Mouse (Mus musculus) intestine, embryonic 14.5 days (tissue): Measurements from ENCODE around the gene Pik3r4. TPM values are rescaled to one million over a fixed set of nuclear protein-coding genes. Genes with fewer than 3 reads are reported as not detected.

Experiments used
- ATAC-seq: fragments of 200-750 bp; cut with Nextera tagmentation; replicated peaks from 2 replicates; pipeline ENCODE4 v1.8.0; 2017; ENCODE audit warnings: low read depth, moderate number of reproducible peaks, moderate TSS enrichment, moderate library complexity; ENCODE audit not compliant: low FRiP score, low TSS enrichment
- DNase-seq: peaks from one replicate; pipeline ENCODE4 v3.0.0-alpha.2; 2018; ENCODE audit warnings: low spot score
- H3K27ac ChIP-seq: fragments of 300-500 bp; sonication (generic); 2 replicates; pipeline ENCODE4 v1.5.1; 2014; ENCODE audit warnings: low read depth, mild to moderate bottlenecking, control low read depth
- H3K27me3 ChIP-seq: fragments of 300-500 bp; sonication (generic); replicated peaks from 2 replicates; pipeline ENCODE4 v1.6.1; 2014; ENCODE audit warnings: low read length, control low read depth; ENCODE audit not compliant: control insufficient read depth, insufficient read depth
- H3K36me3 ChIP-seq: fragments of 300-500 bp; sonication (generic); 2 replicates; pipeline ENCODE4 v1.6.1; 2014; ENCODE audit warnings: low read length, control low read depth; ENCODE audit not compliant: control insufficient read depth, insufficient read depth
- H3K4me1 ChIP-seq: fragments of 300-500 bp; sonication (generic); replicated peaks from 2 replicates; pipeline ENCODE4 v1.6.1; 2014; ENCODE audit warnings: low read length, control low read depth, mixed read lengths; ENCODE audit not compliant: control insufficient read depth, insufficient read depth
- H3K4me2 ChIP-seq: fragments of 300-500 bp; sonication (generic); 2 replicates; pipeline ENCODE4 v1.6.1; 2014; ENCODE audit warnings: low read length
- H3K4me3 ChIP-seq: fragments of 300-500 bp; sonication (generic); 2 replicates; pipeline ENCODE4 v1.5.1; 2014; ENCODE audit warnings: low read depth, low read length, control low read depth, mixed read lengths
- H3K9ac ChIP-seq: fragments of 300-500 bp; sonication (generic); 2 replicates; pipeline ENCODE4 v1.6.1; 2014; ENCODE audit warnings: mild to moderate bottlenecking, low read length
- H3K9me3 ChIP-seq: fragments of 300-500 bp; sonication (generic); 2 replicates; pipeline ENCODE4 v1.6.1; 2016; ENCODE audit warnings: low read length, control low read depth; ENCODE audit not compliant: control insufficient read depth
- WGBS: fragments of 180-500 bp; shearing (Covaris S2); extraction: QIAGEN DNeasy Blood & Tissue Kit; methylation state at CpG from one replicate; pipeline ENCODE4 v1.1.7; 2014; 5-methylcytosine and 5-hydroxymethylcytosine counted together
- polyA plus RNA-seq: library from polyadenylated mRNA; unstranded; fragments of >200 nt; fragmentation: Nextera tagmentation; extraction: Ambion mirVana; gene quantifications from 2 replicates; pipeline ENCODE4 v1.2.1, GENCODE M21; 2014

Gene Pik3r4
- polyA plus RNA-seq, 1 experiment from 2014 or later, result 22.7 TPM

GRCm38 (mm10) chr9:105704226-105704932 lies 61.6 kb downstream of the Pik3r4 start:
- H3K27me3 ChIP-seq, result no peaks in the 10 kb centered on the region
- no peaks in the 10 kb centered on the region for H3K4me1 ChIP-seq
- H3K9me3 ChIP-seq, result no peaks in the 10 kb centered on the region
- ATAC-seq (no peak), DNase-seq (no peak)
- H3K36me3 ChIP-seq, result no peaks in the 10 kb centered on the region
- no peak overlapping the region for H3K9ac ChIP-seq
- H3K4me2 ChIP-seq, result no peak overlapping the region
- H3K27ac ChIP-seq, result no peak overlapping the region
- WGBS, result 86% methylated on average over 16 of the region's 16 CpGs
- H3K4me3 ChIP-seq, result no peak overlapping the region

GRCm38 (mm10) chr9:105705011-105705410 lies 62.2 kb downstream of the Pik3r4 start:
- DNase-seq, result no peak
- no peaks in the 10 kb centered on the region for H3K4me1 ChIP-seq
- 97% methylated on average over 1 of the region's 1 CpGs for WGBS

DNA sequence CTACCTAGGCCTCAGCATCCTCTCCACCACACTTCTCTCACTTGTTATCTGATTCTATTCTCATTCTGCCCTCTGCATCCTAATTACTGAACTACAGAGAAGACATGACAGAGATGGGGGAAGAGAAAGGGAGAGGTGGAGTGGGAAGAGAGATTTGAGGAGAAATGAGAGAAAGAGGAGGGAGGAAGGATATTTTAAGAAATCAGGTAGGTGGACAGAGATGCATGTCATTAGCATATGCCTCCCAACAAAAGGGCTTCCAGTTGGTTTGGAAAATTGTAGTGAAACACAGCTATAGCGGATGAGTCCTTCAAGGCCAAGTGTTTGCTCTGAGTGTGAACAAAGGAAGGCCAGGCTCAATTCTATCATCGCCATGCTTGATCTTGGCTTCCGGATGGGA lies 69.3 kb downstream of the Pik3r4 start:
- no peaks in the 10 kb centered on the region for H3K4me1 ChIP-seq
- 96% methylated on average over 3 of the region's 3 CpGs for WGBS
- ATAC-seq, result no peak
- H3K4me2 ChIP-seq, result no peak overlapping the region
- no peaks in the 10 kb centered on the region for H3K9me3 ChIP-seq
- no peak overlapping the region for H3K4me3 ChIP-seq
- DNase-seq, result no peak
- H3K36me3 ChIP-seq, result no peaks in the 10 kb centered on the region
- H3K9ac ChIP-seq, result no peak overlapping the region
- H3K27ac ChIP-seq, result no peak overlapping the region
- no peaks in the 10 kb centered on the region for H3K27me3 ChIP-seq

More at GRCm38 (mm10) chr9:105705011-105705410, 62.2 kb downstream of the Pik3r4 start:
- Histone ChIP-seq H3K36me3 (no peaks in the 10 kb centered on the region), H3K27ac (no peak overlapping the region), H3K9me3 (no peaks in the 10 kb centered on the region), H3K27me3 (no peaks in the 10 kb centered on the region), H3K9ac (no peak overlapping the region), H3K4me2 (no peak overlapping the region), H3K4me3 (no peak overlapping the region)
- no peak for ATAC-seq

DNA sequence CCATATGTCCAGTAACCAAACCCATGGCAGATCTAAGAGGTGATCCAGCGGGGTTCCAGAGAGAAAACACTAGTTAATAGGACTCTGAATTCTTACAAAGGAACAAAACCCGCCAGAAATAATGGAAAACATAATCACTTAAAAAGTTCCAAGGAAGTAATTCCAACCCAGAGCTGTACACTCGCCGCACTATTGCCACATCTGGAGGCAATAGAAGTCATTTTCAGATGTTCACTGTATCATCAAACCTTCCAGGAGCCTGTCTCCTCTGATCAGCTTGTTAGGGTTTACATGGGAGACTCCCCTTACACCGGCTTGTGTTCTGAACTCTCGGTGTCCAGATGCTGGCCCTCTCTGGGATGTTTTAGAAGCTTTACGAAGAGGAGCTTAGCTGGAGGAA lies 76.6 kb downstream of the Pik3r4 start:
- no peak for ATAC-seq
- Histone ChIP-seq H3K36me3 (no peaks in the 10 kb centered on the region), H3K27ac (no peak overlapping the region), H3K9me3 (no peaks in the 10 kb centered on the region), H3K27me3 (no peaks in the 10 kb centered on the region), H3K9ac (no peak overlapping the region), H3K4me2 (no peak overlapping the region), H3K4me3 (no peak overlapping the region), H3K4me1 (no peaks in the 10 kb centered on the region)
- no peak for DNase-seq
- WGBS, result 68% methylated on average over 7 of the region's 7 CpGs

- Histone ChIP-seq H3K27ac (no peak overlapping the region), H3K27me3 (no peaks in the 10 kb centered on the region), H3K9ac (no peak overlapping the region), H3K36me3 (no peaks in the 10 kb centered on the region), H3K9me3 (no peaks in the 10 kb centered on the region), H3K4me1 (no peaks in the 10 kb centered on the region), H3K4me3 (no peak overlapping the region), H3K4me2 (no peak overlapping the region)
- no peak for ATAC-seq
- WGBS, result 49% methylated on average over 5 of the region's 5 CpGs
- DNase-seq, result no peak
Measured at GRCm38 (mm10) chr9:105719851-105720395, 77.1 kb downstream of the Pik3r4 start.

DNA sequence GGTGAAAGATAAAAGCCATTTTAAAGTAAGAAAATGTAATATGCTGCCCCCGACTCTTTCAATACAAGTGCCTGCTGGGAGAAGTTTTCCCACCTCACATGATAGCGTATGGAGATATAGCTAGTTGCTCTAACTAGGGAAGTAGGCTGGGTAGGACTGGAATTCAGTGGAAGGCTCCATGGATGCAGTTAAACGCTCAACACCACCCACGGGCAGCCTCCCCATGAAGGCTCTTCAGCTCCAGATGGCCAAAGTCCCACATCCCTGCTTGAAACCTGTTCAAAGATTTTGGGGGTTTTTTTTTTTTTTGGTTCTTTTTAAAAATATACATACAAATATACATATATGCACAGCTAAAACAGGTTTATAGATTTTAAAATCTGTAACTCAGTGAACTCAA lies 77.7 kb downstream of the Pik3r4 start:
- Histone ChIP-seq H3K27me3 (no peaks in the 10 kb centered on the region), H3K9ac (no peak overlapping the region), H3K36me3 (no peaks in the 10 kb centered on the region), H3K4me3 (no peak overlapping the region), H3K27ac (no peak overlapping the region), H3K4me2 (no peak overlapping the region), H3K4me1 (no peaks in the 10 kb centered on the region), H3K9me3 (no peaks in the 10 kb centered on the region)
- ATAC-seq (no peak), DNase-seq (no peak)
- 83% methylated on average over 4 of the region's 4 CpGs for WGBS

- no peak for ATAC-seq
- H3K27me3 ChIP-seq, result no peaks in the 10 kb centered on the region
- H3K9ac ChIP-seq, result no peak overlapping the region
- H3K27ac ChIP-seq, result no peak overlapping the region
- no peak overlapping the region for H3K4me2 ChIP-seq
- 64% methylated on average over 7 of the region's 7 CpGs for WGBS
- DNase-seq, result no peak
- no peaks in the 10 kb centered on the region for H3K9me3 ChIP-seq
- no peaks in the 10 kb centered on the region for H3K4me1 ChIP-seq
- H3K4me3 ChIP-seq, result no peak overlapping the region
- H3K36me3 ChIP-seq, result no peaks in the 10 kb centered on the region
Measured at GRCm38 (mm10) chr9:105731976-105732375, 89.2 kb downstream of the Pik3r4 start.

DNA sequence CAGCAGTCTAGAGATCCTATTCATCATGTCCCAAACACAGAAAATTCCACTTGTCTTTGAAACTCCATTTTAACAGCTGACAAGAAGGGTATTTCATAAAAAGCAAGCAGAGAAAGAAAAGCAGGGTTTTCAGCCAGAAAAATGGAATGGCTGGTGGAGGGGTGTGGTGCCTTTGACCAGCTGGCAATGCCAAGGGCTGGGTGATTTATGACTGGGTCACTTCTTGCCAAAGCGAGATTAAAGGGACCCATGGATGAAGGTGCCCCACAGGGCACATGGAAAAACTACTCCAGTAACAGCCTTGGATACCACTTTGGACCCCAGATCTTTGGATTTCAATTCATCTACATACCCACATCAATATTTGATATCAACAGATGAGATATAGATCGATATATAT lies 91.9 kb downstream of the Pik3r4 start:
- H3K4me3 ChIP-seq, result no peak overlapping the region
- no peak overlapping the region for H3K4me2 ChIP-seq
- no peak overlapping the region for H3K9ac ChIP-seq
- H3K9me3 ChIP-seq, result no peaks in the 10 kb centered on the region
- 72% methylated on average over 2 of the region's 2 CpGs for WGBS
- no peak overlapping the region for H3K27ac ChIP-seq
- ATAC-seq (no peak), DNase-seq (no peak)
- H3K4me1 ChIP-seq, result no peaks in the 10 kb centered on the region
- no peaks in the 10 kb centered on the region for H3K27me3 ChIP-seq
- no peaks in the 10 kb centered on the region for H3K36me3 ChIP-seq

DNA sequence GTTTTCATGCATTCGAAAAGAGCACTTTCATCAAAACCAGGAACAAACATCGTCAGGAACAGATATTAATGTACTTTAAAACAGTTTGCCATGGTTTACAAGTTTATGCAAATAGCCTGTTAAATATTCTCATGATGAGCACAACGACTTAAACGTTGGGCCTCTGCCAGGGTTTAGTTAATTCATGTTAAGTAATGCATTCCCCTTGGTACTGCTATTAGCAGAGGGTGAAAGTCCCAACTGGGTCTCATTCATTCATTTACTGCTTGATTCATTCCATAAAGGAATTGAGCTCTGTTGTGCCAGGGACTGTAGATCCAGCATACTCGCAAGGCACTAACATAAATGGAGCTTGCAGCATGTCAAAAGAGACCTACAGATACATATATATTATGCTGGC lies 92.4 kb downstream of the Pik3r4 start:
- Histone ChIP-seq H3K4me1 (no peaks in the 10 kb centered on the region), H3K36me3 (no peaks in the 10 kb centered on the region), H3K4me2 (no peak overlapping the region), H3K27ac (no peak overlapping the region), H3K9me3 (no peaks in the 10 kb centered on the region), H3K27me3 (no peaks in the 10 kb centered on the region), H3K4me3 (no peak overlapping the region), H3K9ac (no peak overlapping the region)
- DNase-seq, result no peak
- ATAC-seq, result no peak
- WGBS, result 85% methylated on average over 5 of the region's 5 CpGs
